Mouse (Mus musculus) hindbrain, embryonic 16.5 days (tissue): Measurements from ENCODE around the gene Adgre5. TPM values are rescaled to one million over a fixed set of nuclear protein-coding genes. Genes with fewer than 3 reads are reported as not detected.

Experiments
- ATAC-seq: fragments of 200-750 bp; cut with Nextera tagmentation; 2 replicates; pipeline ENCODE4 v1.8.0; 2017; ENCODE audit warnings: moderate TSS enrichment, moderate library complexity
- H3K27ac ChIP-seq: fragments of 300-500 bp; sonication (generic); 2 replicates; pipeline ENCODE4 v1.5.1; 2014; ENCODE audit warnings: low read depth, mild to moderate bottlenecking, control low read depth, low read length, moderate library complexity
- H3K27me3 ChIP-seq: fragments of 300-500 bp; sonication (generic); replicated peaks from 2 replicates; pipeline ENCODE4 v1.6.1; 2014; ENCODE audit warnings: low read length; ENCODE audit not compliant: control insufficient read depth, insufficient read depth
- H3K36me3 ChIP-seq: fragments of 300-500 bp; sonication (generic); 2 replicates; pipeline ENCODE4 v1.6.1; 2014; ENCODE audit warnings: mild to moderate bottlenecking, low read length, moderate library complexity, mixed read lengths; ENCODE audit not compliant: control insufficient read depth, insufficient read depth
- H3K4me1 ChIP-seq: fragments of 300-500 bp; sonication (generic); 2 replicates; pipeline ENCODE4 v1.6.1; 2014; ENCODE audit warnings: low read depth, low read length; ENCODE audit not compliant: control insufficient read depth, insufficient read depth
- H3K4me2 ChIP-seq: fragments of 300-500 bp; sonication (generic); 2 replicates; pipeline ENCODE4 v1.6.1; 2014; ENCODE audit warnings: mild to moderate bottlenecking, low read length, control low read depth, moderate library complexity
- H3K4me3 ChIP-seq: fragments of 300-500 bp; sonication (generic); 2 replicates; pipeline ENCODE4 v1.5.1; 2014; ENCODE audit warnings: mild to moderate bottlenecking, low read length, control low read depth, moderate library complexity
- H3K9ac ChIP-seq: fragments of 300-500 bp; sonication (generic); 2 replicates; pipeline ENCODE4 v1.6.1; 2014; ENCODE audit warnings: low read depth, mild to moderate bottlenecking, control low read depth, low read length, moderate library complexity
- H3K9me3 ChIP-seq: fragments of 300-500 bp; sonication (generic); 2 replicates; pipeline ENCODE4 v1.6.1; 2014; ENCODE audit warnings: mild to moderate bottlenecking, low read length, moderate library complexity; ENCODE audit not compliant: control insufficient read depth
- WGBS: fragments of 180-500 bp; shearing (Covaris S2); extraction: QIAGEN DNeasy Blood & Tissue Kit; methylation state at CpG from one replicate; pipeline ENCODE4 v1.1.7; 2014; 5-methylcytosine and 5-hydroxymethylcytosine counted together
- polyA plus RNA-seq: library from polyadenylated mRNA; unstranded; fragments of >200 nt; fragmentation: Nextera tagmentation; extraction: Ambion mirVana; gene quantifications from 2 replicates; pipeline ENCODE4 v1.2.1, GENCODE M21; 2015

Adgre5 gene
- polyA plus RNA-seq, 1 experiment from 2014 or later, result 9.9 TPM

- ATAC-seq, result no peak
- H3K4me1 ChIP-seq, result no peaks in the 10 kb centered on the region
- no peak overlapping the region for H3K4me3 ChIP-seq
- 86% methylated on average over 6 of the region's 6 CpGs for WGBS
- H3K9me3 ChIP-seq, result no peaks in the 10 kb centered on the region
- H3K27me3 ChIP-seq, result no peaks in the 10 kb centered on the region
- H3K27ac ChIP-seq, result no peak overlapping the region
- no peak overlapping the region for H3K9ac ChIP-seq
- H3K4me2 ChIP-seq, result no peak overlapping the region
- no peaks in the 10 kb centered on the region for H3K36me3 ChIP-seq
These were observed 8.2 kb downstream of the Adgre5 start for GRCm38 (mm10) chr8:83732919-83733318.

GRCm38 (mm10) chr8:83731906-83732305 is 9.2 kb downstream of the Adgre5 start:
- no peak for ATAC-seq
- H3K27ac ChIP-seq, result no peak overlapping the region
- no peak overlapping the region for H3K4me2 ChIP-seq
- H3K9me3 ChIP-seq, result no peaks in the 10 kb centered on the region
- no peaks in the 10 kb centered on the region for H3K4me1 ChIP-seq
- no peaks in the 10 kb centered on the region for H3K27me3 ChIP-seq
- WGBS, result 73% methylated on average over 5 of the region's 5 CpGs
- no peak overlapping the region for H3K4me3 ChIP-seq
- no peaks in the 10 kb centered on the region for H3K36me3 ChIP-seq
- no peak overlapping the region for H3K9ac ChIP-seq

GRCm38 (mm10) chr8:83729009-83729807 is 11.9 kb downstream of the Adgre5 start:
- H3K27me3 ChIP-seq, result no peaks in the 10 kb centered on the region
- no peaks in the 10 kb centered on the region for H3K9me3 ChIP-seq
- no peaks in the 10 kb centered on the region for H3K4me1 ChIP-seq
- H3K4me2 ChIP-seq, result no peak overlapping the region
- H3K4me3 ChIP-seq, result no peak overlapping the region
- H3K9ac ChIP-seq, result no peak overlapping the region
- ATAC-seq, result no peak
- peaks cover 2% of the 10 kb centered on the region; the same call in 1 of the 2 replicates for H3K36me3 ChIP-seq
- 87% methylated on average over 11 of the region's 11 CpGs for WGBS
- H3K27ac ChIP-seq, result no peak overlapping the region

- Histone ChIP-seq H3K9ac (no peak overlapping the region), H3K27me3 (no peaks in the 10 kb centered on the region), H3K9me3 (no peaks in the 10 kb centered on the region), H3K4me2 (no peak overlapping the region), H3K4me1 (no peaks in the 10 kb centered on the region), H3K27ac (no peak overlapping the region), H3K4me3 (no peak overlapping the region), H3K36me3 (peaks cover 36% of the 10 kb centered on the region)
- WGBS, result 97% methylated on average over 8 of the region's 8 CpGs
- ATAC-seq, result no peak
These were observed 15.5 kb downstream of the Adgre5 start for GRCm38 (mm10) chr8:83725521-83726102.

GRCm38 (mm10) chr8:83724697-83725482 is 16.2 kb downstream of the Adgre5 start:
- peak; percentile 71 for ATAC-seq
- no peak overlapping the region for H3K27ac ChIP-seq

GRCm38 (mm10) chr8:83723447-83724083 is 17.6 kb downstream of the Adgre5 start:
- Histone ChIP-seq H3K4me2 (no peak overlapping the region), H3K4me3 (no peak overlapping the region), H3K9ac (no peak overlapping the region), H3K4me1 (no peaks in the 10 kb centered on the region), H3K27ac (no peak overlapping the region), H3K27me3 (no peaks in the 10 kb centered on the region), H3K36me3 (peaks cover 41% of the 10 kb centered on the region), H3K9me3 (no peaks in the 10 kb centered on the region)
- WGBS, result 82% methylated on average over 11 of the region's 11 CpGs
- ATAC-seq, result no peak

More at GRCm38 (mm10) chr8:83724697-83725482, 16.2 kb downstream of the Adgre5 start:
- Histone ChIP-seq H3K27me3 (no peaks in the 10 kb centered on the region), H3K4me3 (no peak overlapping the region), H3K4me1 (no peaks in the 10 kb centered on the region), H3K9ac (no peak overlapping the region), H3K36me3 (peaks cover 41% of the 10 kb centered on the region), H3K4me2 (no peak overlapping the region), H3K9me3 (no peaks in the 10 kb centered on the region)
- 41% methylated on average over 15 of the region's 15 CpGs for WGBS

GRCm38 (mm10) chr8:83722631-83723030 is 18.5 kb downstream of the Adgre5 start:
- H3K36me3 ChIP-seq, result peaks cover 41% of the 10 kb centered on the region
- no peaks in the 10 kb centered on the region for H3K4me1 ChIP-seq
- no peaks in the 10 kb centered on the region for H3K9me3 ChIP-seq
- ATAC-seq, result no peak
- H3K9ac ChIP-seq, result no peak overlapping the region
- no peak overlapping the region for H3K4me3 ChIP-seq
- H3K27ac ChIP-seq, result no peak overlapping the region
- H3K4me2 ChIP-seq, result no peak overlapping the region
- WGBS, result 87% methylated on average over 12 of the region's 12 CpGs
- H3K27me3 ChIP-seq, result no peaks in the 10 kb centered on the region

GRCm38 (mm10) chr8:83721405-83722025 is 19.6 kb downstream of the Adgre5 start:
- WGBS, result 90% methylated on average over 24 of the region's 25 CpGs
- peaks cover 41% of the 10 kb centered on the region for H3K36me3 ChIP-seq

More at GRCm38 (mm10) chr8:83721405-83722025, 19.6 kb downstream of the Adgre5 start:
- Histone ChIP-seq H3K27me3 (no peaks in the 10 kb centered on the region), H3K9me3 (no peaks in the 10 kb centered on the region), H3K4me2 (no peak overlapping the region), H3K9ac (no peak overlapping the region), H3K27ac (no peak overlapping the region), H3K4me1 (peaks cover 9% of the 10 kb centered on the region), H3K4me3 (no peak overlapping the region)
- no peak for ATAC-seq
